Mouse (Mus musculus) cerebellum, adult 9-10 months (tissue): ENCODE measurements at regions not wholly inside any gene's neighbourhood (a gene's known extent, or its start where the extent isn't known, plus 50 kb on each side); places are given as distances from the start of the nearest gene placed in this dataset.

Experiments used
- DNase-seq: peaks from one replicate; pipeline ENCODE4 v3.0.0; 2022

DNA sequence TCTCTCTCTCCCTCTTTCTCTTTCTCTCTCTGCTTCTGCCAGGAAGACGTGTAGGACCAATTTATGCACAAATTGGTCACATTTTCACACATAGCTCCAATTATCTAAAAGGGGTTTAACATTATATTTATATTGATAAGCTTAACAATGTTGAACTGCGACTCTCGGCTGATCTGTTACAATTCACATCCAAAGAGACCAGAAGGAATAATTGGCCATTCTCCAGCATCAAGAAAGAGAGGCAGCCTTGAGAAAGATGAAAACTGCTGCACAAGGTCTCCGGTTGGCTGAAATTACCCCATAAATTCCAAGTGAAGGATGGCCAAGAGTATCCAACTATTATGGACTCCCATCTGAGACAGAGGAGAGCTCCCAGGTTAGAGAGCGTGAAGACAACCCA is 398.4 kb downstream of the Tshz3 start:
- no peak for DNase-seq

DNA sequence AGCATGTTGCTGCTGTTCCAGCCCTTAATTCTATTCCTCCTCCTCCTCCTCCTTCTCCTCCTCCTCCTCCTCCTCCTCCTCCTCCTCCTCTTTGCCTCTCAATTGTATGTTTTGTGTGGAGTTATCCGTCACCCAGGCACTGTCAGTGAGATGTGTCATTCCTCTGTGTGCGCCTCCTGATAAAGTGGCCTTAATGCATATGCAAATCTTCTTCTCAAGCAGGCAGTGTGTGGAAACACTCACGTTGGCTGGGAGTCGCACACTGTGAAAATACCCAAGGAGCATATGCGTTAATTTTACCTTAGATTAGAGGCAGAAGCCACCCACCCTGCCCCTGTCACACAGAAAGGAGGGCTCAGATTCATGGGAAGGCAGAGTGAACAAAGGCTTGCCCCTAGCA is 401.0 kb downstream of the Tshz3 start:
- DNase-seq = no peak

GRCm38 (mm10) chr7:37104671-37105070 is 406.8 kb downstream of the Tshz3 start:
- no peak for DNase-seq

- no peak for DNase-seq
Observed at GRCm38 (mm10) chr7:37111071-37111470, 413.2 kb downstream of the Tshz3 start.

GRCm38 (mm10) chr7:37120776-37121175 is 422.9 kb downstream of the Tshz3 start:
- DNase-seq = no peak

GRCm38 (mm10) chr7:37140191-37140590 is 442.3 kb downstream of the Tshz3 start:
- no peak for DNase-seq

GRCm38 (mm10) chr7:37142780-37143179 is 444.9 kb downstream of the Tshz3 start:
- no peak for DNase-seq

DNA sequence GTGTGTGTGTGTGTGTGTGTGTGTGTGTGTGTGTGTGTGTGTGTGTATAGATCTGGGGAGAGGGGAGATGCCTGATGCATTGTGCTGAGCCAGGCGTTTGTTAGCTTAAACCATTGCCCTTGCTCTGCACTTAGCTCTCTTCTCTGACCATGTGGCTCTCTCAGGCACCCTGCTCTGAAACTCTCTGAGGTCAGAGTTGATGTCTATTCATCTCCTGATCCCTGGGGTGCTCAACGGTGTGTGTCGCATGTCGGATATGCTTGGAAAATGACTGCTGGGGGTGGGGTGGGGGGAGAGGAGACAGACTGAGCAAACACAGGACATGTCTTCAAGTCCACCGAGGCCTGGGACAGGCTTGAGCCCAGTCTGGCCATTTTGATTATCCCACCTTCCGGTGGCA is 446.4 kb downstream of the Tshz3 start:
- DNase-seq = no peak

DNA sequence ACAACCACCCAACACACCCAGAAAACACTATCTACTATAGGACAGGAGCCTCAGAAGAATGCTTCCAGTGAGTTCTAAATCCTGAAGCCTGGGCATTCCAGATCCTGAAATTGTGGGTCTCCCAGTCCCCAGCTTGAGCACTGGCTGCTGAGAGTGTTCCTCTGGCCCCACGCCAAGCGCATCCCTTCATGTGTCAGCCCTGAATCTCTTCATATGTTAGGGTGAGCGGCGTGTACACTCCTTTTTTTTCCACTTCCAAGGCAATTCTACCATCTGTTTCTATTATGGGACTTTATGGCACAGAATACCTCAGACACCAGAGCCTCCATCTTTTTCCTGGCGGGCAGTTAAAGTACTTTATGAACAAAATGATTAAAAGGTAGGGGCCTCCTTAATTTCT is 451.8 kb downstream of the Tshz3 start:
- DNase-seq = no peak

GRCm38 (mm10) chr7:37159801-37160200 is 461.9 kb downstream of the Tshz3 start:
- no peak for DNase-seq

DNA sequence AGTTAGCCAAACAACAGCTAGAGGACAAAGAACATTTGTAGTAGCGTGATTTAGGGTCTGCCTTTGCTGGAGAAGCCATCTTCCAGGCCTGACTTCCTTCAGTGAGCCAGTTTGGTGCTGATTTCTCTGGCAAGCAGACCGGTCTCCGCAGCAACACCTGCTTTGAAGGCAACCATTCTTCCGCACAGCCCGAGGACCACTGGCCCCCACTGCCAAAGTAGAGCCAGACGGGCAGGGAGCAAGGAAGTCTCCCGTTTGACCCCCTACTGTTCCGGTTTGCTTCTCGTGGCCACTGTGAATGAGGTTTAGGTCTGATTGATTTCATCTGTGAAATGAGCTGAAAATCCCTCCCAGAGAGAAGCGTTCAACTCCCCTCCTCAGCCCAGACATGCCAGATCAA is 471.0 kb downstream of the Tshz3 start:
- DNase-seq = no peak

DNA sequence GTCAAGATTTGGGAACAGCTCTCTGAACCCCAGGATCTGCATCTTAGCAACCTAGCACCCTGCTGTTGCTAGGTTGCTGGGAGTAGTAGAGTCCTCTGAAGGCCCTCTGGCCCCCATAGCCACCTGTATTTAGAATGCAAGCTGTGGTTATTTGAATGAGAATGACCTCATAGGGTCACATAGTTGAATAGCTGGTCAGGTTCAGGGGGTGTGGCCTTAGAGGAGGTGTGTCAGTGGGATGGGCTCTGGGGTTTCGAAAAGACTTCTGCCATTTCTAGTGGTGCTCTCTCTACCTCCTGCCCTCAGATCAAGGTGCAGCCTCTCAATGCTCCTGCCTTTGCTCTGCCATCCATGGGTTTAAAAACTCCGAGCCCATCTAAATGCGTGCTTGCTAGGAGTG is 477.8 kb downstream of the Tshz3 start:
- DNase-seq = no peak

DNA sequence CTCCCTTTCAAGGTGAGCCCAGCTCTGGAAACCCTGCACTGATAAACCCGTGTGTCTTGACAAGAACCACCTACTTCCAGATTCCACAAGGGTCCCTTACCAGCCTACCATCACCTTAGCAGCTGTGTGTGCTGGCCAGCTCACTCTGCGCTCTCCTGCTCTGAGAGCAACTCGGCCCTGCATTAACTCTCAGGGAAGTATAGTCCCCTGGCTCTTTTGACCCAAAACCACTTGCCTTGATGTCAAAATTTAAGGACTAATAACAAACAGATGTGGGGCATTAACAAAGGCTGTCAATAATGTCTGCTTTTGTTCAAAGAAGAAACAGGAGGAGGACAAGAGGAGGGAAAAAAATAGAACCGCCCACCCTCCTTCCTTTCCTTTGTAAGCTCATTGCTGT is 480.3 kb downstream of the Tshz3 start:
- DNase-seq = no peak

DNA sequence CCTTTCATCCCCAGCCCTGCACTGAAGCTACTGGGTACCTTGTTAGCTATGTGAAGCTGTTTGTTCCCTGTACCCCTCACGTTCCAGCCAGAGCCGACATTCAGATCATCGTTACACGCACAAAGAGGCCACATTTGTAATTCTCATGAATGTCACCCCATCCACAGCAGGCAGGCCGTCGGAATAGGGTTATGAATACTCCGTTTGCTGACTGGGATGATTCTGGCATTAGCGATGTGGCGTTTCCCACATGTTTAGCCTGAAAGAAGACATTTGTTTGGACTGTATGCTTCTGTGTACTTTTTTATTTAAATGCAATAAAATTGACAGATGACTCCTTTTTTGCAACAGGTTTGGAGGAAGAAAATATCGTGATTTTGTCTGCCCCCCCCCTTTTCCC is 482.0 kb downstream of the Tshz3 start:
- no peak for DNase-seq

GRCm38 (mm10) chr7:37180416-37180815 is 482.5 kb downstream of the Tshz3 start:
- DNase-seq = no peak

DNA sequence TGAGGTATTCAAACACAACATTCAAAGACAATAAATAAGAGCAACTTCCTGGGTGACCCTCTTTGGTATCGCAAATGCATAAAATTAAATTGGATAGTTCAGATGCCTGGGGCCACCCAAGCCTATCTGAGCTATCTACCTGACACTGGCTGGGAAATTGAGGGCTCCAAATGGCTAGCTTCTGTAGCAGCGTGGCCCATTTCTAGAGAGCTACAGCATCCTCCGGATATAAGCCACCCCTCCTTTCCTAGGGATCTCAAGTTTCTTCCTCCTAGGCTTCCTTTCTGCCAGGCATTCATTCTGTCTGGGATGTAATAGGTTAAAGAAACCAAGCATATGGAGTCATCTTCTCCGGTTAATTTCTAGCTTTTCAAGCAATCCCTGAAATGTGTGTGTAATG is 483.2 kb downstream of the Tshz3 start:
- DNase-seq = no peak

GRCm38 (mm10) chr7:37192536-37192935 is 494.6 kb downstream of the Tshz3 start:
- no peak for DNase-seq

DNA sequence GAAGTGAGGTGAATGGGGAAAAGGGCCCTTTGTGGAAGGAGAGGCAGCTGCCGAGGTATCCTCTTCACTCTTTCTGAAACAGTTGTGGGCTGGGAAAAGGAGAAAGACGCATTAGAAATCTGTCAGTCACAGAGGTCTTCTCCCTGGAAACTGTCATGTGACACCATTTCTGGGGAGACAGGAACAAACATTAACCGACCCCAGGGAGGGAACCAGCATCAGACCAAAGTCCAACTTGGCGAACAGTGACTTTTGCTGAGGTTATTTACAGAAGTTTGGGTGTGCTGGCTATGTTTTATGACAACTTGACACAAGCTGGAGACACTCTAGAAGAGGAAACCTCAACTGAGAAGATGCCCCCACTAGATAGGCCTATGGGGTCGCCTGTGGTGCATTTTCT is 506.9 kb downstream of the Tshz3 start:
- DNase-seq = no peak

GRCm38 (mm10) chr7:37208305-37208704 is 510.4 kb downstream of the Tshz3 start:
- DNase-seq = no peak

DNA sequence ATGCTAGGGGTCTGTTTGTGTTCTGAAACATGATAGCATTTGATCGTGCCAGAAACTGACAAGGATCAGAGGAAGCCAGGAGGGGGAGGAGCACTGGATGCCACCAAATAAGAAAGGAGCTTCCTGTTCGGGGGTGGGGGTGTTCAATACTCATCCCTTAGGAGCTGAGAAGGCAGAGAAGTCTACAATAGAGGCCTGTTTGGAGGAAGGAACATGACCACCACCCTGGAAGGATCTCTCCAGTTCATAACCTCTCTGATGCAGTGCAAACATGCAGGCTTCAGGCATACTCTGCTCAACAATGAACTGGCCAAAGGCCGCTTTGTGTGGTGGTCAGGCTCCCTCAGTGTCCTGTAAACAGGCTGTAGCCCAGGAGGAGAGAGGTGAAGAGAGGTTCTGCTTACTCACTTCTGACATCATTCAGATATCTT is 515.8 kb downstream of the Tshz3 start:
- DNase-seq = no peak

- no peak for DNase-seq
Observed at GRCm38 (mm10) chr7:37215498-37215897, 517.6 kb downstream of the Tshz3 start.

GRCm38 (mm10) chr7:37220476-37220875 is 522.6 kb downstream of the Tshz3 start:
- no peak for DNase-seq

GRCm38 (mm10) chr7:37226423-37226822 is 528.5 kb downstream of the Tshz3 start:
- DNase-seq = no peak

DNA sequence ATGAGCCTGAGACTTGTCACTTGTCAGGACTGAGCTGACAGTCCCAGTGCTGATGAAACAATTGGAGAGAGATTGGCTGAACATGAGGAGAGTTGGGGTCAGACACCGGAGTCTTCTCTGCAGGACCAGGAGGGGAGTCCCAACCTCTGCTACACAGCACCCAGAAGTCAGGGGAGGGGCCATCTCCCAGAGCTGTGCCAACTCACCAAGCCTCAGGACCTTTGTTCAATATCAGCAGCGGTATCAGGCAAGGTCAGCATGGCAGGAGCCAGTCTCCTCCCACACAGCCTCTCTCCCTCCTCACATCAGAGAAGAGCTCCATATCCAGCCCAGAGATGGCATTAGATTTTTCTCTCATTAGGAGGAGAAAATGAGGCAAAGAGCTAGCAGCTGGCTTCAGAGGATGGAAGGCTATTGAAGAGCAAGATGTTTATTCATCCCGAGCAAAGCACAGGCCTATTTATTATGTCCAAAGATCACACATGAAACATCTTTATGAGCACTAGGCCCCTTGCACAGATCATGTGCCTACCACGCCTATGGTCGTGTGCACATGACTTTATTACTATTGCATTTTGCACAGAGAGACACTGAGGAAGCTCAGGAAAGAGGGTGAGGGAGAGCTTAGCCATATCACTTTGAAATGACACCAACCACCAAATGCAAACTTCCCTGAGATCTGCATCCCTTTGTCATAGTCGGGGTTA is 532.9 kb downstream of the Tshz3 start:
- DNase-seq = no peak

GRCm38 (mm10) chr7:37240832-37241231 is 532.6 kb downstream of the Zfp536 start:
- DNase-seq = no peak
